Mouse (Mus musculus) MEL (cell line): ENCODE results near the gene Psmd5. TPM values are rescaled to one million over a fixed set of nuclear protein-coding genes. Genes with fewer than 3 reads are reported as not detected.

Experiments used
- DNase-seq: peaks from one replicate; pipeline ENCODE4 v3.0.0; 2011; ENCODE audit warnings: low read depth, low spot score
- H3K27ac ChIP-seq: 2 replicates; pipeline ENCODE4 v1.5.1; 2012; ENCODE audit warnings: low read depth, mild to moderate bottlenecking, control low read depth, low read length, moderate library complexity; ENCODE audit not compliant: control insufficient read depth
- H3K27me3 ChIP-seq, 2 experiments: fragments of 150-350 bp in 1 of 2; sonication (generic) in 1 of 2; 2 replicates each; pipeline ENCODE4 v1.6.1; 2012; ENCODE audit warnings: low read length in 2 of 2, mild to moderate bottlenecking in 2 of 2, improper control_type of control experiment in 1 of 2, moderate library complexity in 1 of 2; ENCODE audit not compliant: insufficient read depth in 2 of 2, control insufficient read depth in 1 of 2
- H3K36me3 ChIP-seq, 2 experiments: 2 replicates each; pipeline ENCODE4 v1.6.1; 2012 to 2014; ENCODE audit warnings: low read length in 2 of 2, improper control_type of control experiment in 1 of 2, inconsistent platforms in 1 of 2, mild to moderate bottlenecking in 1 of 2; ENCODE audit not compliant: insufficient read depth in 2 of 2, control insufficient read depth in 1 of 2
- H3K4me1 ChIP-seq, 2 experiments: fragments of 150-350 bp in 1 of 2; sonication (generic) in 1 of 2; 2 replicates each; pipeline ENCODE4 v1.6.1; 2012; ENCODE audit warnings: low read length in 2 of 2, improper control_type of control experiment in 1 of 2, mild to moderate bottlenecking in 1 of 2; ENCODE audit not compliant: insufficient read depth in 2 of 2, control insufficient read depth in 1 of 2
- H3K4me3 ChIP-seq, 2 experiments: fragments of 150-350 bp in 1 of 2; sonication (generic) in 1 of 2; 2 replicates each; pipeline ENCODE4 v1.5.1; 2012; ENCODE audit warnings: low read depth in 2 of 2, low read length in 2 of 2, mild to moderate bottlenecking in 2 of 2, moderate library complexity in 2 of 2, control low read depth in 1 of 2, improper control_type of control experiment in 1 of 2; ENCODE audit not compliant: control insufficient read depth in 1 of 2, insufficient read depth in 1 of 2
- H3K79me2 ChIP-seq: 2 replicates; pipeline ENCODE4 v1.6.1; 2012; ENCODE audit warnings: mild to moderate bottlenecking, low read length, moderate library complexity; ENCODE audit not compliant: control insufficient read depth, poor library complexity, insufficient read depth
- H3K9ac ChIP-seq: 2 replicates; pipeline ENCODE4 v1.6.1; 2012; ENCODE audit warnings: low read depth, mild to moderate bottlenecking, control low read depth, low read length, moderate library complexity; ENCODE audit not compliant: control insufficient read depth, poor library complexity, severe bottlenecking
- H3K9me3 ChIP-seq: fragments of 150-350 bp; sonication (generic); replicated peaks from 2 replicates; pipeline ENCODE4 v1.6.1; 2012; ENCODE audit warnings: mild to moderate bottlenecking, low read length, improper control_type of control experiment, moderate library complexity; ENCODE audit not compliant: insufficient read depth
- BHLHE40 ChIP-seq: IDR thresholded peaks from 2 replicates; pipeline ENCODE4 v1.6.1; 2012; ENCODE audit warnings: low read depth, mild to moderate bottlenecking, inconsistent platforms, low read length, improper control_type of control experiment, borderline replicate concordance
- CHD2 ChIP-seq: IDR thresholded peaks from 2 replicates; pipeline ENCODE4 v1.6.1; 2011; ENCODE audit warnings: low read length, improper control_type of control experiment
- E2F4 ChIP-seq: IDR thresholded peaks from 2 replicates; pipeline ENCODE4 v1.6.1; 2011; ENCODE audit warnings: low read depth, low read length, improper control_type of control experiment, borderline replicate concordance
- EP300 ChIP-seq, 2 experiments: IDR thresholded peaks; 2 replicates each; pipeline ENCODE4 v1.6.1; 2011; ENCODE audit warnings: improper control_type of control experiment in 2 of 2, low read length in 2 of 2, low read depth in 1 of 2, mild to moderate bottlenecking in 1 of 2
- GATA1 ChIP-seq: IDR thresholded peaks from 2 replicates; pipeline ENCODE4 v1.6.1; 2011; ENCODE audit warnings: low read depth, low read length, improper control_type of control experiment
- HCFC1 ChIP-seq: IDR thresholded peaks from 2 replicates; pipeline ENCODE4 v1.6.1; 2012; ENCODE audit warnings: low read depth, mild to moderate bottlenecking, inconsistent platforms, low read length, improper control_type of control experiment, moderate library complexity
- MAFK ChIP-seq: IDR thresholded peaks from 2 replicates; pipeline ENCODE4 v1.6.1; 2011; ENCODE audit warnings: low read depth, mild to moderate bottlenecking, low read length, improper control_type of control experiment, borderline replicate concordance
- MAX ChIP-seq: IDR thresholded peaks from 2 replicates; pipeline ENCODE4 v1.6.1; 2011; ENCODE audit warnings: low read length, improper control_type of control experiment
- MAZ ChIP-seq: IDR thresholded peaks from 2 replicates; pipeline ENCODE4 v1.6.1; 2012; ENCODE audit warnings: low read depth, mild to moderate bottlenecking, inconsistent platforms, low read length, improper control_type of control experiment
- MYB ChIP-seq: IDR thresholded peaks from 2 replicates; pipeline ENCODE4 v1.6.1; 2011; ENCODE audit warnings: mild to moderate bottlenecking, low read depth, low read length, improper control_type of control experiment
- MYC ChIP-seq: IDR thresholded peaks from 2 replicates; pipeline ENCODE4 v1.6.1; 2011; ENCODE audit warnings: low read depth, mild to moderate bottlenecking, low read length, improper control_type of control experiment, moderate library complexity
- NELFE ChIP-seq: IDR thresholded peaks from 2 replicates; pipeline ENCODE4 v1.6.1; 2011; ENCODE audit warnings: low read depth, low read length, improper control_type of control experiment
- POLR2AphosphoS5 ChIP-seq: IDR thresholded peaks from 2 replicates; pipeline ENCODE4 v1.6.1; 2012; ENCODE audit warnings: low read depth, borderline replicate concordance, mild to moderate bottlenecking, inconsistent platforms, low read length, moderate library complexity, mixed read lengths
- SIN3A ChIP-seq: IDR thresholded peaks from 2 replicates; pipeline ENCODE4 v1.6.1; 2012; ENCODE audit warnings: low read length, improper control_type of control experiment, inconsistent platforms
- SMC3 ChIP-seq: IDR thresholded peaks from 2 replicates; pipeline ENCODE4 v1.6.1; 2011; ENCODE audit warnings: low read depth, low read length, improper control_type of control experiment
- TAL1 ChIP-seq: IDR thresholded peaks from 2 replicates; pipeline ENCODE4 v1.6.1; 2012; ENCODE audit warnings: mild to moderate bottlenecking, inconsistent platforms, low read length, moderate library complexity, mixed read lengths
- USF1 ChIP-seq: IDR thresholded peaks from 2 replicates; pipeline ENCODE4 v1.6.1; 2014; ENCODE audit warnings: low read depth, mild to moderate bottlenecking, inconsistent platforms, low read length, improper control_type of control experiment, moderate library complexity
- USF2 ChIP-seq, 2 experiments: IDR thresholded peaks; 2 replicates each; pipeline ENCODE4 v1.6.1; 2011 to 2012; ENCODE audit warnings: improper control_type of control experiment in 2 of 2, low read length in 2 of 2, borderline replicate concordance in 1 of 2, inconsistent platforms in 1 of 2, low read depth in 1 of 2, mild to moderate bottlenecking in 1 of 2; ENCODE audit not compliant: insufficient read depth in 1 of 2
- ZC3H11A ChIP-seq: IDR thresholded peaks from 2 replicates; pipeline ENCODE4 v1.6.1; 2012; ENCODE audit warnings: low read depth, mild to moderate bottlenecking, inconsistent platforms, low read length, improper control_type of control experiment
- ZKSCAN1 ChIP-seq: IDR thresholded peaks from 2 replicates; pipeline ENCODE4 v1.6.1; 2012; ENCODE audit warnings: low read depth, mild to moderate bottlenecking, inconsistent platforms, low read length, improper control_type of control experiment, moderate library complexity
- ZMIZ1 ChIP-seq: IDR thresholded peaks from 2 replicates; pipeline ENCODE4 v1.6.1; 2012; ENCODE audit warnings: low read depth, mild to moderate bottlenecking, inconsistent platforms, low read length, improper control_type of control experiment, moderate library complexity
- ZNF384 ChIP-seq: IDR thresholded peaks from 2 replicates; pipeline ENCODE4 v1.6.1; 2012; ENCODE audit warnings: low read depth, mild to moderate bottlenecking, inconsistent platforms, low read length, improper control_type of control experiment
- polyA plus RNA-seq, 2 experiments: library from polyadenylated mRNA; stranded (reverse) in 1 of 2; unstranded in 1 of 2; fragments of >175 nt in 1 of 2; fragments of >200 nt in 1 of 2; gene quantifications; 2 replicates each; pipeline versions ENCODE4 v1.2.1 to v1.2.4; 2012; ENCODE audit warnings: low replicate concordance in 2 of 2, low read depth in 1 of 2; ENCODE audit not compliant: insufficient read length in 2 of 2, insufficient read depth in 1 of 2, missing spikeins in 1 of 2
- total RNA-seq: library from RNA; depleted of rRNA; stranded (reverse); fragments of 300-350 nt; gene quantifications from 2 replicates; pipeline ENCODE4 v1.2.3, GENCODE M21; 2012

Psmd5 gene
- total and polyA plus RNA-seq, 3 experiments = 48.1 to 70.3 TPM; not detected in 1

DNA sequence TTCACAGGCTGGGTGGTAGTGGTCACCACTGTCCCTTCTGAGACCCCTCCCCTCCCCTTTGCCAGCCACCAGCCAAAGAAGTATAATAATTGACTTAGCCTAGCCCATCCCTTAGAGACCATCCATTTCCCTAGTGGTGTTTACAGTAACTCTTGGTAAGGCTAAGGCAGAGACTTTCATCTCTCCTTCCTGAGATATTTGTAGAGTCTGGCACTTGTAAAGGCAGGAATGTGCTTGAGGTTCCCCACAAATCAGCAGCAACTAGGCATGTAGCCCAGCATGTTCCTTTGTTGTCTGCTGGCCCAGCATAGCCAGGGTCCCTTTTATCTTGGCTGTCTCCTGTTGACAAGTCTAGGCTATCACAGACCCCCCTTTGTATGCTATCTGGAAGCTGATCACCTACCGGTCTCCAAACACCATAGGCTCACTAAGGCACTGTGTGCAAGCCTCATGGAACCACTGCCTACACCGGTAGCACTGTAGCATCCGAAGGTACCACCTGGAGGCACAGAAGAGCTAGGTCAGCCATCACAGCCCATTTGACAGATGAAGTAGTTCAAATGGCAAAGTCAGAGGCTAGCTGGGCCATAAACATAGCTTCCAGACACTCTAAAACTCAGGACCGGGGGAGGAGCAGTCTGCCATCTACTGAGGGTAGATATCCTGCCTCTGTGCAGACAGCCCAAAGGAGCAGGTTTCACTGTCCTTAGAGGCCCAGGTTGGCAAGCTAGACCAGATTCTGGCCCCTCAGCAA lies 29.1 kb upstream of the Psmd5 start:
- no peak for TF ChIP-seq MYB
- TF ChIP-seq POLR2AphosphoS5 = no peak
- no peak for TF ChIP-seq ZC3H11A
- no peak for TF ChIP-seq MAZ
- TF ChIP-seq MYC = no peak
- no peak for TF ChIP-seq SIN3A
- TF ChIP-seq USF2 (IDR thresholded peaks at IDR 0.05; ENCODE audit: borderline replicate concordance in 1 of 2, insufficient read depth in 1 of 2, low read depth in 1 of 2, low read length in 2 of 2) = no peak
- TF ChIP-seq NELFE = no peak
- TF ChIP-seq ZMIZ1 = no peak
- TF ChIP-seq EP300 (IDR thresholded peaks at IDR 0.05; ENCODE audit: low read depth in 1 of 2, low read length in 2 of 2) = no peak
- no peak for TF ChIP-seq MAX
- TF ChIP-seq ZKSCAN1 = no peak
- no peak for TF ChIP-seq BHLHE40
- no peak for TF ChIP-seq USF1
- H3K4me3 ChIP-seq = no peak overlapping the region
- no peaks in the 10 kb centered on the region for H3K79me2 ChIP-seq
- no peaks in the 10 kb centered on the region for H3K9me3 ChIP-seq
- no peak for DNase-seq
- no peak overlapping the region for H3K9ac ChIP-seq
- H3K27ac ChIP-seq = no peak overlapping the region
- H3K36me3 ChIP-seq = peaks cover 0 to 8% of the 10 kb centered on the region in 2 experiments; a peak in 2 of 4 replicates
- H3K27me3 ChIP-seq = no peaks in the 10 kb centered on the region
- H3K4me1 ChIP-seq = peaks cover 0 to 17% of the 10 kb centered on the region in 2 experiments; a peak in 3 of 4 replicates

DNA sequence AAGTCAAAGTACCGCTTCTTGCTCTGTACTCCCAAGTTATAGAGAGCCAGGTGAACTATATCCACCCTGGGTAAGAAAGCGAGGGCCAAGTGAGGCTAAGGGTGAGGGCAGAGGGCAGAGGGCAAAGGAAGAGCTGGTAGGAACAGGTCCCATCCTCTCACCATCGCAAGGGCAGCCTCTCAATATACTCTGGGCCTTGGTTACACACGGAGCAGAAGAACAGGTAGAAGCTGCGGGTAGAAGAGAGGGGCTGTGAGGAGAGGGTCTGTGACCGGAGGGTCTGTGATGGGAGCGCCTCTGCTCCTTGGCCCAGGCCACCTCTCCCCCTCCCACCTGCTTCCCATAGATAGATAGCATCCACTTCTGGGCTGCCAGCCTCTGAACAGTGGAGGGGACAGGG lies 28.4 kb upstream of the Psmd5 start:
- H3K36me3 ChIP-seq = peaks cover 0 to 8% of the 10 kb centered on the region in 2 experiments; a peak in 2 of 4 replicates

More for the DNA sequence above, 28.4 kb upstream of the Psmd5 start:
- no peak overlapping the region for H3K9ac ChIP-seq
- DNase-seq = no peak
- H3K9me3 ChIP-seq = no peaks in the 10 kb centered on the region
- TF ChIP-seq EP300 (IDR thresholded peaks at IDR 0.05; ENCODE audit: low read depth in 1 of 2, low read length in 2 of 2) (no peak), SMC3 (no peak), MAFK (no peak), USF2 (IDR thresholded peaks at IDR 0.05; ENCODE audit: borderline replicate concordance in 1 of 2, insufficient read depth in 1 of 2, low read depth in 1 of 2, low read length in 2 of 2) (no peak), SIN3A (no peak), CHD2 (no peak), ZNF384 (no peak), MYB (no peak), GATA1 (no peak), HCFC1 (no peak), TAL1 (no peak), E2F4 (no peak)
- H3K79me2 ChIP-seq = no peaks in the 10 kb centered on the region
- H3K4me3 ChIP-seq = no peak overlapping the region
- H3K27me3 ChIP-seq = no peaks in the 10 kb centered on the region
- peaks cover 0 to 17% of the 10 kb centered on the region in 2 experiments; a peak in 3 of 4 replicates for H3K4me1 ChIP-seq
- no peak overlapping the region for H3K27ac ChIP-seq
